Mouse (Mus musculus) stomach, embryonic 16.5 days (tissue): ENCODE measurements around the gene Nrp2. TPM values are rescaled to one million over a fixed set of nuclear protein-coding genes. Genes with fewer than 3 reads are reported as not detected.

Experiments
- ATAC-seq: fragments of 200-750 bp; cut with Nextera tagmentation; 2 replicates; pipeline ENCODE4 v1.8.0; 2017; ENCODE audit warnings: moderate number of reproducible peaks, moderate TSS enrichment; ENCODE audit not compliant: insufficient read depth, low FRiP score
- H3K27ac ChIP-seq: fragments of 300-500 bp; sonication (generic); 2 replicates; pipeline ENCODE4 v1.5.1; 2014; ENCODE audit warnings: low read length
- H3K27me3 ChIP-seq: fragments of 300-500 bp; sonication (generic); 2 replicates; pipeline ENCODE4 v1.6.1; 2014; ENCODE audit warnings: low read length, control low read depth, mixed read lengths; ENCODE audit not compliant: control insufficient read depth, insufficient read depth
- H3K36me3 ChIP-seq: fragments of 300-500 bp; sonication (generic); 2 replicates; pipeline ENCODE4 v1.6.1; 2014; ENCODE audit warnings: low read length; ENCODE audit not compliant: control insufficient read depth, insufficient read depth
- H3K4me1 ChIP-seq: fragments of 300-500 bp; sonication (generic); 2 replicates; pipeline ENCODE4 v1.6.1; 2014; ENCODE audit warnings: low read length, control low read depth, mixed read lengths; ENCODE audit not compliant: control insufficient read depth, insufficient read depth
- H3K4me2 ChIP-seq: fragments of 300-500 bp; sonication (generic); 2 replicates; pipeline ENCODE4 v1.6.1; 2014; ENCODE audit warnings: low read depth, low read length, mixed read lengths
- H3K4me3 ChIP-seq: fragments of 300-500 bp; sonication (generic); replicated peaks from 2 replicates; pipeline ENCODE4 v1.5.1; 2014; ENCODE audit warnings: mild to moderate bottlenecking, low read length
- H3K9ac ChIP-seq: fragments of 300-500 bp; sonication (generic); 2 replicates; pipeline ENCODE4 v1.6.1; 2014; ENCODE audit warnings: low read length
- H3K9me3 ChIP-seq: fragments of 300-500 bp; sonication (generic); replicated peaks from 2 replicates; pipeline ENCODE4 v1.6.1; 2016; ENCODE audit warnings: low read length, control low read depth; ENCODE audit not compliant: control insufficient read depth
- WGBS: fragments of 180-500 bp; shearing (Covaris S2); extraction: QIAGEN DNeasy Blood & Tissue Kit; methylation state at CpG from one replicate; pipeline ENCODE4 v1.1.7; 2014; 5-methylcytosine and 5-hydroxymethylcytosine counted together
- polyA plus RNA-seq: library from polyadenylated mRNA; unstranded; fragments of >200 nt; fragmentation: Nextera tagmentation; extraction: Ambion mirVana; gene quantifications from 2 replicates; pipeline ENCODE4 v1.2.1, GENCODE M21; 2015

The Nrp2 gene
- polyA plus RNA-seq, 1 experiment from 2014 or later: 29.9 TPM

DNA sequence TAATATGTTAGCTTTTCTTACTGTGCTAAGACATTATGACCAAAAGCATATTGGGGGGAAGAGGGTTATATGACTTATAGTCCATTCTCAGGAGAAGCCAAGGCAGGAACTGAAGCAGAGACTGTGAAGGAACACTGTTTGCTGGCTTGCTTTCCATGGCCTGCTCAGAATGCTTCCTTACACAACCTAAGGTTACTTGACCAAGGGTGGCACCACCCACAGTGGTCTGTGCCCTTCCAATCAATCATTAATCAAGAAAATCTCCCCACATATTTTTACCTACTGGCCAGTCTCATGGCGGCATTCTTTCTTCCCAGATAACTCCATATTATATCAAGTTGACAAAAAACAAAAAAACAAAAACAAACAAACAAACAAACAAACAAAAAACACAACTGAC lies 130.3 kb downstream of the Nrp2 start:
- Histone ChIP-seq H3K4me1 (no peaks in the 10 kb centered on the region), H3K4me2 (no peak overlapping the region), H3K27me3 (no peaks in the 10 kb centered on the region), H3K9me3 (0 out of 2 replicates have a peak, but pooled peaks cover 6% of the 10 kb centered on the region), H3K27ac (no peak overlapping the region), H3K4me3 (no peak overlapping the region), H3K9ac (no peak overlapping the region), H3K36me3 (no peaks in the 10 kb centered on the region)
- ATAC-seq: no peak
- WGBS: 97% methylated on average over 1 of the region's 1 CpGs

GRCm38 (mm10) chr1:62834443-62835185 lies 131.5 kb downstream of the Nrp2 start:
- Histone ChIP-seq H3K27ac (no peak overlapping the region), H3K4me2 (no peak overlapping the region), H3K9ac (no peak overlapping the region), H3K27me3 (no peaks in the 10 kb centered on the region), H3K4me3 (no peak overlapping the region), H3K4me1 (no peaks in the 10 kb centered on the region), H3K36me3 (no peaks in the 10 kb centered on the region), H3K9me3 (0 out of 2 replicates have a peak, but pooled peaks cover 6% of the 10 kb centered on the region)
- ATAC-seq: no peak
- 83% methylated on average over 1 of the region's 1 CpGs for WGBS

- Histone ChIP-seq H3K9ac (no peak overlapping the region), H3K27ac (no peak overlapping the region), H3K36me3 (no peaks in the 10 kb centered on the region), H3K27me3 (no peaks in the 10 kb centered on the region), H3K4me2 (no peak overlapping the region), H3K9me3 (0 out of 2 replicates have a peak, but pooled peaks cover 6% of the 10 kb centered on the region), H3K4me3 (no peak overlapping the region), H3K4me1 (no peaks in the 10 kb centered on the region)
- 86% methylated on average over 3 of the region's 3 CpGs for WGBS
- ATAC-seq: no peak
Observed at GRCm38 (mm10) chr1:62838083-62838482, 135.0 kb downstream of the Nrp2 start.

- H3K27ac ChIP-seq: no peak overlapping the region
- no peak for ATAC-seq
- no peak overlapping the region for H3K4me3 ChIP-seq
- no peaks in the 10 kb centered on the region for H3K27me3 ChIP-seq
- 77% methylated on average over 2 of the region's 2 CpGs for WGBS
- H3K4me2 ChIP-seq: no peak overlapping the region
- 0 out of 2 replicates have a peak, but pooled peaks cover 6% of the 10 kb centered on the region for H3K9me3 ChIP-seq
- H3K36me3 ChIP-seq: no peaks in the 10 kb centered on the region
- H3K9ac ChIP-seq: no peak overlapping the region
- H3K4me1 ChIP-seq: no peaks in the 10 kb centered on the region
Observed at GRCm38 (mm10) chr1:62838631-62839030, 135.5 kb downstream of the Nrp2 start.

GRCm38 (mm10) chr1:62843215-62843614 lies 140.1 kb downstream of the Nrp2 start:
- WGBS: 77% methylated on average over 4 of the region's 4 CpGs
- H3K4me3 ChIP-seq: no peak overlapping the region
- no peak overlapping the region for H3K9ac ChIP-seq
- H3K4me2 ChIP-seq: no peak overlapping the region
- H3K4me1 ChIP-seq: no peaks in the 10 kb centered on the region
- H3K36me3 ChIP-seq: no peaks in the 10 kb centered on the region
- no peaks in the 10 kb centered on the region for H3K27me3 ChIP-seq
- H3K27ac ChIP-seq: no peak overlapping the region
- peak; percentile 62; the same call in 1 of the 2 replicates for ATAC-seq
- no peaks in the 10 kb centered on the region for H3K9me3 ChIP-seq

DNA sequence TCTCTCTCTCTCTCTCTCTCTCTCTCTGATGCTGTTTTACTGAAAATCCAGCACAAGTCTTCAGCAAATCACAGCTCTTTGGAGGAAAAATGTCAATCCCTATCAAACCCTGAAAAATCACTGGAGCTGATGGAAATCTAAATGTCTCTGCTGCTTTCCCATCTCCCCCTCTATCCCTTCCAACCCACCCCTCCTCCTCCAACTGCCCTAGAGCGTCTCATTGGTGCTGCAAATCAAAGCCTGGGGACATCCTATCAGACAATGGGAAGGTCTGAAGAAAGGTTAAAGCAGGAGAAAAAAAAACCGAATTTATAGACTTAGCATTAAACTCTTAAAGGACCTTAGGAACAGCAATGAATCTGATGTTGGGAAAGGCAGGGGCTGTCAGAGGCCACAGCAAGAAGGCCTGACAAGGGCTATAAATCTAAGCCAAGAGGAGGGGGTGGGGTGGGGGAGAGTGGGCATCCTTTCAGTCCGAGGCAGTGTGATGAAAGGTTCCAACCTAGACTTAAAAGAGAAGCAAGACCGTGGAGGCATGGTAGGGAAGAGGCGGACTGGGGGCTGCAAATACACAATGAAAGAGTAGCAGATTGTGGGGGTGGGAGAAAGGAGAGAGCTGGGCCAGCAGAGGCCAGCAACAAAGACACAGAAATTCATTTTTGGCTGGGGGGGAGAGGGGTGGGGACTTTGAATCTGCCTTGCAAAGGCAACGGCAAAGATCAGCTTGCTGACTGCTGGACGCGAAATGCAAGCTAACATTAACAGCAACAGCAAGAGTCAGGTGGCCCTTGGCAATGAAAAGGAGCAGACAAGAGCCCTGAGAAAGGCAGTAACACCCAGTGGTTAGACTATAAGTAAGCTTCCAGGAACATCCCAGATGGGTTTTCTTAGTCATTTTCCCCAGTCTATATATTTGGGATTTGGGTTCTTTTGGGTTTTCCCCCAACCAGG lies 148.2 kb downstream of the Nrp2 start:
- Histone ChIP-seq H3K27me3 (no peaks in the 10 kb centered on the region), H3K4me1 (no peaks in the 10 kb centered on the region), H3K9me3 (no peaks in the 10 kb centered on the region), H3K27ac (no peak overlapping the region), H3K9ac (no peak overlapping the region), H3K4me3 (no peak overlapping the region), H3K36me3 (no peaks in the 10 kb centered on the region), H3K4me2 (no peak overlapping the region)
- ATAC-seq: no peak
- 44% methylated on average over 8 of the region's 8 CpGs for WGBS

DNA sequence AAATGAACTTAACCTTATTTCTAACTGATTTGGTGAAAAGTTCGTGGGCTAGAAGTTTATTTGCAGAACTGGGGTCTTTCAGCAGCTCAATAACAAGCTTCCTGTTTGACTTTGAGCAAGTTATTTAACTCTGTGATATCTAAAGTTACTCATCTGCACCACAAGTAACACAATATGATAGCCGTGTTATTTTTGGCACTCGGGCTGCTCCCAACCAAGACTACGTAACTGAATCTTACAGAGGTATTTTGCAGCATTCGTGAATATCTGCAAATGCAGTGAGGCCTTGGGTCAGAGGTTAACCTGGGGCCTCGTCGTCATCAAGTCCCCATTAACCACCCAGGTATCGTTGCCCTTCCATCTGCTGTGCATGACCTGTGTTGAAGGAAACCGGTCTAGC lies 150.3 kb downstream of the Nrp2 start:
- Histone ChIP-seq H3K4me1 (no peaks in the 10 kb centered on the region), H3K36me3 (no peaks in the 10 kb centered on the region), H3K9ac (no peak overlapping the region), H3K27me3 (no peaks in the 10 kb centered on the region), H3K4me2 (no peak overlapping the region), H3K27ac (no peak overlapping the region), H3K4me3 (no peak overlapping the region), H3K9me3 (no peaks in the 10 kb centered on the region)
- ATAC-seq: no peak
- WGBS: 51% methylated on average over 9 of the region's 9 CpGs

- Histone ChIP-seq H3K9me3 (no peaks in the 10 kb centered on the region), H3K4me1 (peaks cover 2% of the 10 kb centered on the region; the same call in 1 of the 2 replicates), H3K4me2 (no peak overlapping the region), H3K27ac (no peak overlapping the region), H3K4me3 (no peak overlapping the region), H3K36me3 (no peaks in the 10 kb centered on the region), H3K27me3 (no peaks in the 10 kb centered on the region), H3K9ac (no peak overlapping the region)
- ATAC-seq: no peak
- WGBS: 78% methylated on average over 4 of the region's 4 CpGs
Observed at GRCm38 (mm10) chr1:62853996-62854395, 150.9 kb downstream of the Nrp2 start.

DNA sequence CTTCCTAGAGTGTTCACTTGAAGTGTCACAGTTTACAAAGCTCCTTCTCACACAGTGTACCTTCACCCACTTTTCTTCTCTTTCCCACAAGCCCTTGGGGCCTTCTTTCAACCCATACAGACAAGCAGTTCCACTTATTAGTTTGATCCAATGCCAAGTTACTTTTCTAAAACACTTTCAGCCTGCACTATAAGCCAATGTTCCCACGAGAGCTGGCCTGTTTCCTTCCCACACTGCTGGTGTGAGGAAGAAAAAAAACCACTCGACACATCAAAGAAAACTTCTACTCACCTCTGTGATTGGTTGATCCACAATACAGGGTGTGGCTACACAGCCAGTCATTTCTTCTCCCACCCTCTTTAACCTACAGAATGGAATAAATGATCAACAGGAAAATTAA lies 156.0 kb downstream of the Nrp2 start:
- WGBS: 32% methylated on average over 2 of the region's 2 CpGs
- Histone ChIP-seq H3K27ac (no peak overlapping the region), H3K36me3 (no peaks in the 10 kb centered on the region), H3K27me3 (no peaks in the 10 kb centered on the region), H3K9me3 (0 out of 2 replicates have a peak, but pooled peaks cover 5% of the 10 kb centered on the region), H3K4me3 (no peak overlapping the region), H3K4me1 (peaks cover 8% of the 10 kb centered on the region; the same call in 1 of the 2 replicates), H3K9ac (no peak overlapping the region), H3K4me2 (no peak overlapping the region)
- no peak for ATAC-seq
